Mouse (Mus musculus): ENCODE measurements around the gene Pax2. TPM values are rescaled to one million over a fixed set of nuclear protein-coding genes. Genes with fewer than 3 reads are reported as not detected.

The Pax2 gene
- total RNA-seq, 2 experiments from 2014 or later, result not detected

GRCm38 (mm10) chr19:44760259-44761131, 4.7 kb downstream of the Pax2 start:
- no peak for TF ChIP-seq CTCF (IDR thresholded peaks at IDR 0.05)
- intact Hi-C loops (cut with DNase I), result no loop called here
- no peak for DNase-seq
- Histone ChIP-seq H3K4me3 (no peak overlapping the region), H3K27ac (no peak overlapping the region)

DNA sequence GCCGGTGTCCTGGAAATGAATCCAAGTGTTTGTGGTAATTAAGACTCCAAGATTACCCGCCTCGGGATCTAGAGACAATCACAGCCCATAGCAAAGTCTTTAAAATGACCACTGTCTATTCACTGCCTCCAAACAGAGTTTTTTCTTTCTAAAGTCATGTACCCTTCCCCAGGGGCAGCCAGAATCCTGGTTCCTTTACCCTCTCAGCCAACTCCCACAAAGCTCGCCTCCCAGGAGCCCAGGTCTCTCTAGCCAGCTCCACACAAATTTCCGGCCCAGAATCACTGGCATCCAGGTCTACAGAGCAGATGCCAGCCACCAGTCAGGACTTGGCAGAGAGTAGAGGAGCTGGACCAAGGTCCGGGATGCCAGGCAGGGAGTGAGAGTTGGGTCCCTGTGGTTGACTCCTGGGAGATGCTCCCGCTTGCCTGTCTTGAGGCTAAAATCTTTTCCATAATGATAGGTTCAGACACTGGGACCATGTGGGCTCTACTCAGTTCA, 6.3 kb downstream of the Pax2 start:
- no peak for DNase-seq
- TF ChIP-seq CTCF (IDR thresholded peaks at IDR 0.05), result no peak
- Histone ChIP-seq H3K4me3 (no peak overlapping the region), H3K27ac (no peak overlapping the region)
- intact Hi-C loops (cut with DNase I), result no loop called here

DNA sequence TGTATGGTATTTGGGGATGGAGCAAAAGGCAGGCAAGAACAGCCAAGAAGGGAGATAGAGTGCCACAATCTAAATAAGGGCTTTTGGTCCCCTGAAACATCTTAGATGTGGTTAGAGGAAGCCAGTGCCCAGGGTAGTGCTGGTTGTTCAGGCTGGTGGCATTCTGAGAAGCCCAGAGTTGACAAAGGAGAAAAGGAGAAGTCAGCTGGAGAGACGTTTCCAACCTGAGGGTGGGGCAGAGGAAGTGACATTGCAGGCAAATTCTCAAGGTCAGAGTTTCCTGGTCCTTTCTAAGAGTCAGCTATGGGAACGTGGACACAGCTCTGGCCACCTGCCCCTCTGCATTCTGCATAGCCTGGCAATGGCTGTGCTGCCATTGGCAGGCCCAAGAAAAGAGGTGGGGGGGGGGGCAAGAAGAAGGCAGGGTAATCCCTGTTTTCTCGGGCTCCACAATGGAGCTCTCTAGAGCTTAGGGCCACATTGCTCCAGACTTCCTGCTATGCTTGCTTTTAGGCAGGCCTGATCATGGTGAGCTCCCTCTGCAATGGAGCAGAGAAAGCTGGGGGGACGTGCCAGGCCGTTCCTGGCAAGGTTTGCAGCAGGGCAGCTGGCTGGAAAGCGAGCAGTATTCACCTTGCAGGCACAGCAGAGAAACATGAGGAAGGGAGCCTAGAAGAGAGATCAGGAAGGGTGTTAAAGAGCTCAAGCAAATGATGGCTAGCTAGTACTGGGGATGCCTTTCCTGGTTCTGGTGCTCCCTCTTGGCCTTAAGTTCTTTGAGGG, 14.6 kb downstream of the Pax2 start:
- intact Hi-C loops (cut with DNase I), result no loop called here
- Histone ChIP-seq H3K4me3 (no peak overlapping the region), H3K27ac (no peak overlapping the region)
- no peak for DNase-seq
- no peak for TF ChIP-seq CTCF (IDR thresholded peaks at IDR 0.05)

- H3K4me3 ChIP-seq, result no peak overlapping the region
- no peak for DNase-seq
- no peak overlapping the region for H3K27ac ChIP-seq
- no peak for TF ChIP-seq CTCF (IDR thresholded peaks at IDR 0.05)
- intact Hi-C loops (cut with DNase I), result no loop called here
Measured at GRCm38 (mm10) chr19:44771499-44771898, 15.7 kb downstream of the Pax2 start.

DNA sequence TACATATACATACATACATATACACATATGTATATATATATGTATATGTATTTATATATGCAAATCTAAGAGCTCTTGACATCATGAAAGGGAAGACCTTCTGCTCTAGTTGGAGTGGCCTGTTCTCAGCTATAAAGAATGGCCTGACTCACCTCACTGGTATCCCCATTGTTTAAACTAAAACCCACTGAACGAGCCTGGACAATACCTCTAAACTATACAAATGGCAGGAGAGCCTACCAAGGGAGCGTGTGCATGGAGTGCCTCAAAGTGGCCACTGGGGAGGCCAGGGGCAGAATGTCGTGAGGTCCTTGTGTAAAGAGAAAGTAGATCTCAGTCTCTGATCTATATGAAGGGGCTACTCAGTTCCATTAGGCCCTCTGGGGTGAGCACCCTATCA, 26.1 kb downstream of the Pax2 start:
- Histone ChIP-seq H3K27ac (no peak overlapping the region), H3K4me3 (no peak overlapping the region)
- TF ChIP-seq CTCF (IDR thresholded peaks at IDR 0.05), result no peak
- intact Hi-C loops (cut with DNase I), result no loop called here
- DNase-seq, result no peak

DNA sequence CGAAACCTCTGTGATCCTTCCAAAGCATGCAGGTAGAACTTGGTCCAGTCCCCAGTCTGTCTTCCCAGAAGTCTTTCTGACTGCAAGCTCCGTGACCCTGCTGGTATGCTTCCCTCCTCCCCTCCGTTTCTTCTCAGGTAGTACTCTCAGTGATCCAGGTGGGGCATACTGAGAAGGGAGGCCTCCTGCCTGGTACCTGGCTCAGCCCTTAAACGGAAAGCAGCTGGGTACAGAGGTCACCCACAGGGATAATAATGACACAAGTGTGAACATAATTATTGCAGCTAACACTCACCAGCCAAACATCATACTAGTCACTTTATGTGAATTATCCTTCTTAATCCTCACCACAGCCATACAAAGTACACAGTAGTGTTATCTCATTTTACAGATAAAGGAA, 28.5 kb downstream of the Pax2 start:
- Histone ChIP-seq H3K27ac (no peak overlapping the region), H3K4me3 (no peak overlapping the region)
- DNase-seq, result no peak
- intact Hi-C loops (cut with DNase I), result no loop called here
- TF ChIP-seq CTCF (IDR thresholded peaks at IDR 0.05), result no peak

- H3K4me3 ChIP-seq, result no peak overlapping the region
- intact Hi-C loops (cut with DNase I), result no loop called here
- TF ChIP-seq CTCF (IDR thresholded peaks at IDR 0.05), result no peak
- DNase-seq, result no peak
- H3K27ac ChIP-seq, result no peak overlapping the region
Measured at GRCm38 (mm10) chr19:44788488-44788887, 32.6 kb downstream of the Pax2 start.

DNA sequence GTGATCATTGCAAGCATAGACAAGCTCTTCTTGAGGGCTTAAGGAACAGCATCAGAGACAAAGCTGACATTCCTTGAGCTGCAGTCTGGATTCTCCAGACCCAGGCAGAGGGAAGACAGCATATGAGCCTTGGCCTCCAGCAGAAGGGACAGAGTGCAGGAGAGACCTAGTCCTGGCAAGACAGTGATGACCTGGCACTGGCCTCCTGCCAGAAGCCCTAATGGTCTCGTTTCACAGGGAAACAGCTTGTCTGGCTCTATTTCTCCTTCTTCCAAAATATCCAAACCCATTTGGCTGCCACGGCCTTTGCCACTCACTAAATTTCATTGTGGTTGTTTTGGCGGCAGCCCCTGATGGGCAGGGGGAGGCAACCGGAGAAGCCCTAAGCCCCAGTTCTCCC, 36.1 kb downstream of the Pax2 start:
- DNase-seq, result no peak
- intact Hi-C loops (cut with DNase I), result no loop called here
- Histone ChIP-seq H3K4me3 (no peak overlapping the region), H3K27ac (no peak overlapping the region)
- no peak for TF ChIP-seq CTCF (IDR thresholded peaks at IDR 0.05)

GRCm38 (mm10) chr19:44797110-44798060, 41.5 kb downstream of the Pax2 start:
- DNase-seq, result no peak
- intact Hi-C loops (cut with DNase I), result no loop called here
- H3K4me3 ChIP-seq, result no peak overlapping the region
- TF ChIP-seq CTCF (IDR thresholded peaks at IDR 0.05), result no peak
- H3K27ac ChIP-seq, result no peak overlapping the region

DNA sequence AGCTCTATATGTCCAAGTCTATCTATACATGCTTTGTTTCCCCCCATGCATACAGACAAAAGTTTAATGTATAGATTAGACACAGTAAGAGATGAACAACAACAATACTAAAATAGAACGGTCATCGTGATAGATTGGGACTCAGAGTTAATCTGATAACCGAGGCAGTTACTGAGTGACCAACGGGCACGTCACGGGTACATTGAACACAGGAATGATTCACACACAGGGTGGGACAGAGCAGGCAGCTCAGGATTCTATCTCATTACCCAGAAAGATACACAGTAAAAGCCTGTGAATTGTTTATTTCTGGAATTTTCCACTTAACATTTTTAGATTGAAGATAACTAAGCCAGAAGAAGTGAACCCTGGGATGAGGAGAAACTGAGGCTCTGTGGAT, 42.9 kb downstream of the Pax2 start:
- intact Hi-C loops (cut with DNase I), result no loop called here
- Histone ChIP-seq H3K27ac (no peak overlapping the region), H3K4me3 (no peak overlapping the region)
- no peak for DNase-seq
- no peak for TF ChIP-seq CTCF (IDR thresholded peaks at IDR 0.05)

DNA sequence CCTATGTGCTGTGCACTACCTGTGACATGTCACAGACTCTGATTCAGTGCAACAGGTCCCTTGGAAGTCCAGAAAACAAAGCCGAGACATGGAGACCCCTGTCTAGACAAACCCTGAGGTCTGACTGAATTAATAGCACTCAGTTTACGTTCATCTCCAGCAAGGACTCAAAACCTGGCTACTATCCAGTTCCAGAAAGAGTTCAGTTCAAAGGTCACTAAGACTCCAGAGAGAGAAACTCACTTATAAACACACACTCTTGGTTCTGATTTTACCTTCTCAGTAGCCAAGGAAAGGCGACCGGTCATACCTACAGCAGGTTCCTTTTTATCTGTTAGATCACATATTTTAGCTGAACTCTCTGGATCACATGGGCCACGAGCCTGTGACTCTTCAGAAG, 43.3 kb downstream of the Pax2 start:
- Histone ChIP-seq H3K27ac (no peak overlapping the region), H3K4me3 (no peak overlapping the region)
- TF ChIP-seq CTCF (IDR thresholded peaks at IDR 0.05), result no peak
- intact Hi-C loops (cut with DNase I), result no loop called here
- no peak for DNase-seq

GRCm38 (mm10) chr19:44800327-44800726, 44.5 kb downstream of the Pax2 start:
- no peak for TF ChIP-seq CTCF (IDR thresholded peaks at IDR 0.05)
- no peak for DNase-seq
- Histone ChIP-seq H3K27ac (no peak overlapping the region), H3K4me3 (no peak overlapping the region)
- intact Hi-C loops (cut with DNase I), result no loop called here
